Mouse (Mus musculus) thymus, postnatal 14 days (tissue): Measurements from ENCODE around the gene Vtcn1.
A peak's percentile ranks its signal among the peaks of the same experiment; 100 is the strongest.

Experiments
- DNase-seq: peaks from one replicate; pipeline ENCODE4 v3.0.0; 2021

Vtcn1 gene

GRCm38 (mm10) chr3:100857139-100857538 is 31.9 kb downstream of the Vtcn1 start:
- DNase-seq = no peak

GRCm38 (mm10) chr3:100858334-100859002 is 33.2 kb downstream of the Vtcn1 start:
- DNase-seq = no peak

DNA sequence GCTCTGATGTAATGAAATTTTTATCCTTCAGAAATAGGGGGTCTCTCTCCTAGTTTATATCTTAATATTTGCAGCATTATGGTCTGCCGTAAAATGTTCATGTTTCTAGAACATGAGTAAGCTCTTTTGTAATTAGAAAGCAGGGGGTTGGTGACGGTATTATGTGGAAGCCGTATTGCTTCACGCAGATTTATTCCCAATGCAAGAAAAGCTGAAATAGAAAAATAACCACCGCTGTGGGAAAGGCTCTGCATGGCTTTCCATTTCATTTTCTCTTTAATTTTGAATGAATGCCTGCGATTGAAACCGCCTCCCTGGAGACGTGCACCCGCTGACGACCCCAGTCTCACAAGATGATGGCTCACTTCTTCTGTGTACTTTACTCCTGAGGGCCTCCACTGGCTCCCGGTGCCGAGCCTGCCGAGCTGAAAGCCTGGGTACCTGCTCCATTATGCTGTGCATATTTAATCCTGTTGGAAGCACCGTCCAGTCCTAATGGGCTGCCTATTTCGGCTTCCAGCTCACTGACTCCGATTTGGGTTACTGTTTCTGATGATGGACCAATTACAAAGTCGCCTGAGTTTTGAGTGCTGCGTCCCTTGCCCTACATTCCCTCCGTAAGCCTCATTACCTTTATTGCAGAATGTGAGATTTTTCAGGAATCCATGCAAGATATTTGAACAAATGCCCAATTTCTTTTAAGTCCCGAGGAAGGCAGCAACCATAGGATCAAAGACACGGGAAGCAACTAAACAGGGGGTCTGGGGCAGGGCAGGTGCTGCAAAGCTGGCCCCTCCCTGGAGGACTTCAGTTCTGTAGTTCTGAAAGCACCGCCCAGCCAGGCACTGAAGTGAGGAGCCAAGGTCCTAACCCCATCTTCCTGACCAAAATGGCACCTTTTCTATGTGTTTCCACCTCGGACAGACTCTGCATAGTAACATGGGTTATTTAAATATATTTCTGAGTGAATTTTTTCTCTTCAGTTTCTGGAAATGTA is 36.3 kb downstream of the Vtcn1 start:
- no peak for DNase-seq

DNA sequence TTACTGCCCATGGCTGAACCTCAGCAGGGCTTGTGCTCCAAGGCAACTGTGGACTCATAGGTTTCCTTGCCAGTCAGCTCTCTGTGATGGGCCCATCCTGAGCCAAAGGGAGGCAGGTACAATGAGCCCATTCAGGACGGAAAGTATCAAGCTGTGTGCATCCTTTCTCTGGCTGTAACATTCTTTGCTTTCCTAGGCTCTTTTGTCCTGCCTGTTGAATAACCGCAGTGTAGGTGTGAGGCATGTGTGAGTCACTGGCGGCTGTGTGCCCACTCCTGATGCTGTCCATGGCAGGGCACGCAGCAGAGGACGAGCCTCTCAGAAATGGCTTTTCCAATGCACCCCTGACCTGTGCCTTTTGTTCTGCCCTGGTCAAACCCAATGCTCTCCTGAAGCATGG is 41.7 kb downstream of the Vtcn1 start:
- no peak for DNase-seq

GRCm38 (mm10) chr3:100877057-100877456 is 51.8 kb downstream of the Vtcn1 start:
- DNase-seq = no peak

DNA sequence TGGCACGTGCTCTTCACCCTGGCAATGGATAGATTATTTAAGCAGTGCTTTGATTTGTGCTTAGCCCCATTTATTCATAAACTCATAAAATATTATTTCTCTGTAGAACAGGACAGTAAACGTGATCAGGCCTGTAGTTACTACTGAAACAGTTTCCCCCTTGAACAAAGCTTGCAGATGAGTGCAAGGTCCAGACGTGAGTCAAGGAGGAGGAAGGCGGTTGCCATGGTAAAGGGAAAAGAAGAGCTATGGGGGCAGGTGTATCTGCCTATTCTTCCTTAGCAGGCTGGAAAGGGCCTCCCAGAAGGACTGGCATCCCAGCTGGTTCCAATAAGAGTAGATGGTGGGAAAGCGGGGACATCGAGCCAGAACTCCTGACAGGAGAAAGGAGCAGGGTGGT is 56.1 kb downstream of the Vtcn1 start:
- no peak for DNase-seq

DNA sequence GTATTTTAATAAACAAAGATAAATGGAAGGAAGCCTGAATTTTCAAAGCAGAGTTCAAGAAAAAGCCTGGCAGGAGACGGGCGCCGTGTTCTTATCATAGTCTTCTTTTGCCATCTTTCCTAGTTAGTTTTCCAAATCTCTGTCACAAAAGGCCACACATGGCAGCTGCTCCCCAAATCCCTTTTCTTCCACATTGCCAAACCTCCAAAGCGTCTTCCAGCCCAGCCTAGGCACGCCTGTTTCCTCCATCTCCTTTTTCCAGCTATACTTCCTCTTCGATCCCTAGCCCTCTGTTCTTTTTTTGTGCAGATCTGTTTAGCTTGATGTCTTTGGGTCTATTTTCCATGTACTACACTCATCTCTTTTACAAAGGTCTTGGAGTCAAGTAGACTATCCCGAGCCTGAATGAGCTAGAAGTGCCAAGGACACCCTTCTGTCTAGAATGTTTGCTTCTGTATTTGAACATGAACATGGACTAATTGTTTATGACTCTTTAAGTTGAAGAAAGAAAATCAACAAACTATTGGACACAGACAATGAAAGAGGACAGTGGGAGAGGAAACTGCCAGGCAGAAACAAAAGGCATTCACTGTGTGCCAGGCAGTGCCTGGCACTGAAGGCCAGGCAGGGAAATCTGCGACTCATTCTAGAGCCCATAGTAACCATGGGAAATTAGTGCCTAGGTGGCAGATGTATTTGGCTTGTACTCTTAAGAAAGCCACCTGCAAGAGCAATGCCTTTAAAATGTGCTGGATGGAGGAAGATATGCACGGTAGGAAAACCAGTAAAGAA is 56.8 kb downstream of the Vtcn1 start:
- DNase-seq = no peak

GRCm38 (mm10) chr3:100889234-100889633 is 64.0 kb downstream of the Vtcn1 start:
- no peak for DNase-seq

- DNase-seq = no peak
Observed at GRCm38 (mm10) chr3:100890406-100890805, 65.1 kb downstream of the Vtcn1 start.

DNA sequence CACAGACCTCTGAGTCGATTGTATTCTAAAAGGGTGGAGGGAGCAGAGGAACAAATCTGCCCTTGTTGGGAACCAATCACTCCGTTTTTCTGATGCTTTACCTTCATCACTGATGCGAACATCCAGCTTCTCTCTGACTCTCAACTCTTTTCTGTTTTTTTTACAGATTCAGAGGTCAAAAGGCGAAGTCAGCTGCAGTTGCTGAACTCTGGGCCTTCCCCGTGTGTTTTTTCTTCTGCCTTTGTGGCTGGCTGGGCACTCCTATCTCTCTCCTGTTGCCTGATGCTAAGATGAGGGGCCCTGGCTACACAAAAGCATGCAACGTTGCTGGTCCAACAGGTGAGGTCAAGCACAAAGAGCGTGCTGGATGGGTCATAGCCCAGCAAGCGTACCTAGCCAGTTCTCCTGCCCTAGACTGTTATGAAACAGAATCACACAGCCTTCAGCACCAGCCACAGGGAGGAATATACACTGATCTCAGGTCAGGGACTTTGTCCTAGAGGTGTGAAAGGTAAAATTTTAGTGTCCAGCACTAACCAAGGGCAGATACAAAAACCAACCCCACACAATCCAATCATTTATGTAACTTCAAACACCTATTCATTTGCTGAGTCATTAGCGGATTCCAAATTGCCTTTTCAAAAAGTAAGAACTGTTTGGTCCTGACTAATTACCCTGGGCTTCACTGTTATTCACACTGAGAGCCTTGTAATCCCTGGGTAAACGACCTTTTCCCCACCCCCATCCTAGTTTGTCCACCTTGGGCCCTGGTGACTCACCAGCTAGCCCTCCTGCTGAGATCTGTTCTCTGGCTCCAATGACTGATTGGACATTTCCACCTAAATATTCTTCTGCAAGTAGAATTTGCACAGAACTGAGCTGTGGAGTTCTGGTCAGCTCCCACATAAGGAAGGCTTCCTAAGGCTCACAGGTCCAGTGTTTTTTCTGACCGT is 67.4 kb downstream of the Vtcn1 start:
- no peak for DNase-seq

DNA sequence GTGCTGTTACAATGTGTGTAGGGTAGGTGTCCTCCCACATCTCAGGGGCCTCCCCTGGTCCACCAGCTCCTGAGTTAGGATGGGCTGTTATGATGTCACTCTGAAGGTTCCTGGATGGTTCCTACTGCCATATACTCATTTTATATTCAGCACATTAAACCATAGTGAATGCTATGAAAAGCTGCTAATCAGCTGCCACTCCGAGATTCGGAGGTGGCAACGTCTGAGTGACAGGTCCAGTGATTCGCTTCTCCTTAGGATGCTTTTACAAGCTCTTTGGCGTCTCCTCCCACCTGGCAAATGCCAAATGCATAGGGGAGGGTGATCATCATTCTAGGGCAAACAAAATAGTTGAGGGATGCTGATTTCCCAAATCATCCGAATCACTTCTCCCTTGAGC is 70.2 kb downstream of the Vtcn1 start:
- no peak for DNase-seq

DNA sequence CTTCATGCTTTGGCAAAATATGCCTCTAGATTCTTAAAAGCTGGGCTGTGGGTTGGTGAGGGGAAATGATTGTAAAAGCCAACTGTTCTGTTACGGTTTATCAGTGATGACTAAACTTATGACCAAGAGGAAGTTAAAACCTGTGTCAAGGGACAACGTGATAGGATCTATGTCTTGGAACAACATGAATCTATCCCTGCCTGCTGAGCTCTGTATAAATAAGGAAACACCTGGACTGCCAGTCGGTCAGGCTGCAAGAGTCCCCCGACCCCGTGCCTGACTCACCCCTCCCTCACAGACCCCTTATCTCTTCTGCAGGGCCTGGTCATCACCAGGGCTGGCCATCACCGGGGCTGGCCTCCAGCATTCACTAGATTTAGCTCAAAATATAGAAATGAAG is 80.9 kb downstream of the Vtcn1 start:
- no peak for DNase-seq

- peak; percentile 47 for DNase-seq
Observed at GRCm38 (mm10) chr3:100906916-100907315, 81.7 kb downstream of the Vtcn1 start.

- no peak for DNase-seq
Observed at GRCm38 (mm10) chr3:100908594-100908993, 83.3 kb downstream of the Vtcn1 start.

- no peak for DNase-seq
Observed at GRCm38 (mm10) chr3:100910621-100911020, 85.4 kb downstream of the Vtcn1 start.

GRCm38 (mm10) chr3:100911026-100911425 is 85.8 kb downstream of the Vtcn1 start:
- no peak for DNase-seq

GRCm38 (mm10) chr3:100911498-100912213 is 86.4 kb downstream of the Vtcn1 start:
- DNase-seq = no peak

- DNase-seq = peak; percentile 37
Observed at GRCm38 (mm10) chr3:100916844-100917243, 91.6 kb downstream of the Vtcn1 start.

DNA sequence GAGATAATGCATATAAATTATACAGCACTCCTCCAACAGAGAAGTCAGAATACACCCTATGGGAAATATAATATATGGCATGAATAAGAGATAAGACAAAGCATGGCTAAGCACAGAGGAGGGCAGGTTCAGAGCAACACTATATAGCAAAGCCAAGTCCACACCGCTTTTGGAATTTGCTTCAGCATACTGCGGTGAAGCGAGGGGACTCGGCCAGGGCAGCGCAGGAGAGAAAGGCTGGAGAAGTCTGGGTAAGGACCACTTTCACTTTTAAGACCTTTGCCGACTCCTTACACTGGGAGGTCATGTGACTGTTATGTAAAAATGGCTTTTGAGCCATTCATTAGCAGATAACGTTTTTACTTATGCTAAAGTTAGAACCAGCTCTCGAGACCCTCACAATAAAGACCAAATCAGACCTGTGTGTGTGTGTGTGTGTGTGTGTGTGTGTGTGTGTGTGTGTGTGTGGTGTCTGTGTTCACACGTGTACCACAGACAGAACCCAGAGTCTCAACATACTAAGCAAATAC is 95.4 kb downstream of the Vtcn1 start:
- DNase-seq = no peak

- peak; percentile 97 for DNase-seq
Observed at GRCm38 (mm10) chr3:100921825-100922505, 96.7 kb downstream of the Vtcn1 start, which contains the start of gene Trim45. Gene Trim45, plus strand, starts transcription at chr3:100922202.
